Mouse (Mus musculus): Measurements from ENCODE around the gene Acer1.
"Not testable (repeated sequence)": the region's sequence is repeated elsewhere in the genome, so short reads cannot be mapped to it uniquely, and the experiment has no call there.

Acer1 gene

GRCm38 (mm10) chr17:56938751-56939150 lies 43.2 kb downstream of the Acer1 start:
- no peak for DNase-seq (ENCODE audit: low spot score)

GRCm38 (mm10) chr17:56936731-56937130 lies 45.2 kb downstream of the Acer1 start:
- no peak for DNase-seq (ENCODE audit: low spot score)

- DNase-seq (ENCODE audit: low spot score): peak; percentile 89
Measured at GRCm38 (mm10) chr17:56935363-56936131, 46.4 kb downstream of the Acer1 start, which contains the start of gene Mllt1. TSS of gene Mllt1 (minus strand) at chr17:56935415.

- DNase-seq (ENCODE audit: low spot score): peak; percentile 40
Measured at GRCm38 (mm10) chr17:56934545-56935330, 47.2 kb downstream of the Acer1 start.

GRCm38 (mm10) chr17:56933395-56933794 lies 48.5 kb downstream of the Acer1 start:
- DNase-seq (ENCODE audit: low spot score): no peak

- DNase-seq (ENCODE audit: low spot score): no peak
Measured at GRCm38 (mm10) chr17:56930026-56930425, 51.9 kb downstream of the Acer1 start.

GRCm38 (mm10) chr17:56929530-56929929 lies 52.4 kb downstream of the Acer1 start:
- DNase-seq (ENCODE audit: low spot score): no peak

GRCm38 (mm10) chr17:56929101-56929500 lies 52.8 kb downstream of the Acer1 start:
- no peak for DNase-seq (ENCODE audit: low spot score)

- no peak for DNase-seq (ENCODE audit: low spot score)
Measured at GRCm38 (mm10) chr17:56925998-56926397, 55.9 kb downstream of the Acer1 start.

GRCm38 (mm10) chr17:56919725-56920124 lies 62.2 kb downstream of the Acer1 start:
- no peak for DNase-seq (ENCODE audit: low spot score)

- no peak for DNase-seq (ENCODE audit: low spot score)
Measured at GRCm38 (mm10) chr17:56917166-56917565, 64.8 kb downstream of the Acer1 start.

- DNase-seq (ENCODE audit: low spot score): no peak
Measured at GRCm38 (mm10) chr17:56913444-56913843, 68.5 kb downstream of the Acer1 start.

- DNase-seq (ENCODE audit: low spot score): no peak
Measured at GRCm38 (mm10) chr17:56913023-56913422, 68.9 kb downstream of the Acer1 start.

GRCm38 (mm10) chr17:56909764-56910163 lies 72.2 kb downstream of the Acer1 start:
- not testable (repeated sequence) for DNase-seq (ENCODE audit: low spot score)

GRCm38 (mm10) chr17:56907887-56908286 lies 74.0 kb downstream of the Acer1 start:
- no peak for DNase-seq (ENCODE audit: low spot score)

GRCm38 (mm10) chr17:56907096-56907495 lies 74.8 kb downstream of the Acer1 start:
- DNase-seq (ENCODE audit: low spot score): no peak

- no peak for DNase-seq (ENCODE audit: low spot score)
Measured at GRCm38 (mm10) chr17:56906166-56906565, 75.8 kb downstream of the Acer1 start.
